Mouse (Mus musculus) regulatory T cell (primary cell): ENCODE data around the gene Rbm46.

Experiments
- in situ Hi-C: fragments of 300-600 bp; cut with MboI, MseI; formaldehyde crosslinking; loops from one replicate; pipeline ENCODE4 v1.15.1; 2025; ENCODE audit warnings: high pct_unique_total_duplicates

Rbm46 gene

DNA sequence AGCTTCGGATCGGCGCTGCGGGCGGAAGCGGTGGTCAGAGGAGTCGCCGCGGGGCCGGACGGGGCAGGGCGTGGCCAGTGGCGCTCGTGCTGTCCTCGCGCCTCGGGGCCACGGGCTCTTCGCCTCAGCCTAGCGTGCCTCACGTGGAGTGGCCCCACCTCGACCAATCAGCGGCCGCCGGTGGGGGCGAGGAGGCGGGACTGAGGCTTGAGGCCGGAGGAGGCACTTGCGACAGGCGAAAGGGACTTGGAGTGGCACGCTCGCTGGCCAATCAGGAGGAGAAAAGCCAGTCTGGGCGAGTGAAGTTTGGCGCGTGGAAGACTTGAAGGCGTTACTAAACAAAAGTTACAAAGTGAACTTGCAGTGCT, at the start of gene Rbm46:
TSS of gene Rbm46 (minus strand) at position 112 of the 368 bp plus-strand sequence.
- in situ Hi-C loops, result no loop called here

DNA sequence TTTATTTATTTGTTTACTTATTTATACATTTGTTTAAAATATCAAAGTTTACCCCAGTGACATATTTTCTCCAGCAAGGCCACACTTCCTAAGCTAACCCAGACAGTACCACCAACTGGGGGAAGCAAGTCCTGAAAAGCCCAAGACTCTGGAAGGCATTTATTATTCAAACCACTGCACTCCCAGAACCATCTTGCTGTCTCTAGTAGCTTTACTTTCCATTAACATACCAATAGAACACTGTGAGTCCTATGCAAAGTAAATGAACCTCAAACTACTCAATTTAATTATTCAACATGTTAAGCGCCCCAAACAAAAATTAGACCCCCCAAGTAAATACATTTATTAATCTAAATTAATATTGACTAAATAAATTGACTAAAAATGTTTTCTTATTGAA, 39.3 kb upstream of the Rbm46 start:
- in situ Hi-C loops, result no loop called here

DNA sequence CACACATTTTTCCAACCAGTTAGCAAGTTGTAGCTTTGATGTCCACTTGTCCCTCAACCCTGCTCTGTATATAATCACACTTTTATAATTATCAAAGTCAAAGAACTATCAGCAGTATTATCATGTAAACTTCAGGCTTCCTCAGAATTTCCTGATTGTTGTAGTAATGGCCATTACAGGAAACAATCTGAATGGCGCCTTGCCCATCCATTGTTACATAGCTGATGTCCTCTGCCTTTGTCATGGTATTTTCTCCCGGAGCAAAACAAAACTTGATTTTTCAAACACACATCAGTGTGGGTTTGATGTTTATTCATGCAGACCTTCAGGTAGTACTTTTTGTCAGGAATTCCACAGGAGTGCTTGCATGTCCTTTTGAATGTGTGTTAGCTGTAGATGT, 32.4 kb upstream of the Rbm46 start:
- in situ Hi-C loops, result no loop called here

DNA sequence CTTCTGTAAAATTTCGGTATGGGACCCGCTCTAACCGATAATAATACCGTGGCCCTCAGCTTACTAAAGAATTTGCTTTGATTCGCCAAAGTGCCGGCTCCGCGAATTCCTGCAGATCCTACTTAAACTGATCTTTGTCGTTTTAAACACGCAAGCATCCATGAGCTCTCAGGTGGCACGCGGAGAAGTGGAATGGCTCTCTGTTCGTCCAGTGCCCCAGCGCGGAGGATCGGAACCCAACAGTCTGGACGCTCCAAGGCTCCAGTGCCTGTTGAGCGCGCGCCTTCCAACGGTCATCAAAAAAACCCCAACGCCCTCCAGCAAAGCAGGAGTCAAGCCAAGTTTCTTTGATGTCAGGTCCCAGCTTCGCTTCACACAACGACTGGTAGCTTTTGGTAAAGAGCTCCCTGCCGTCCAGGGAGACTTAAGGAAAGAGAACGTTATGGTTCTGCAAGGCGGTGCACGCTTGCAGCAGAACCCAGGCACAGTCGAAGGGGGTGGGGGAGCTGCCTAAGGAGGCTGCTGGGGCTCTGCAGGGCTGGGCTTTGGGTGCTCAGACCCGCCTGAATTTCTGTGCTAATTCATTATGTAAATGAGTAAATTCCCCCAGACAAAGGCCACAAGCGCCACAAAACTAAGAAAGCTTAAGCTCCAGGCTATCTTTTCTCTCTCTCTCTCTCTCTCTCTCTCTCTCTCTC, 28.1 kb upstream of the Rbm46 start:
- in situ Hi-C loops, result no loop called here

DNA sequence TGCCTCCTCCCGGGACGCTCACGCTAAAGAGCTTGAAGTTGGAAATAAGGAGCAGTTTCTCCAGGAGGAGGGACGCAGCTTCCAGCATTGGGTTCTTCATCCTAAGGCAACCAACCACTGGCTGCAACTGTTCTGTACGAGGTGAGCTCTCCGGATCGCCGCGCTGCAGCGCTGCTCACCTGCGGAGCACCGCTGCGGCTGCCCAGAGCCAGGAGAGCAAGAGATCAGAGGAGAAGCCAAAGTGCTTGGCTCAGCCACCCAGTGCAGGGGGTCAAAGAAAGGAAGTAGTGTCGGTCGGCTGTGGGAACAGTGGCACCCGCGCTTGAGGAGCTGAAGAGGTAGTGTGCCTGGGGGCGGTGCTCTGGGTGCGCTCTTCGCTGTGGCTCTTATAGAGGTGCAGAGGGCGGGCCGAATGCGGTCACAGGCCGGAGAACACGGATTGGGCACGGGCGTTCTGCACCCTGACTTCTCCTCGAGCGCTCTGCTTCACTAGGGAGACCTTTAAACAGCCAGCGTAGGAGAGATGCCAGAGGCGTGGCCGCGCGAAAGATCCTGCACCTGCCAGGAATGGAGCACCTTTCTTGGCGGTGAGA, 27.4 kb upstream of the Rbm46 start, which contains the start of gene Lrat:
TSS of gene Lrat (minus strand) at position 361 of the 593 bp plus-strand sequence.
- in situ Hi-C loops, result no loop called here

DNA sequence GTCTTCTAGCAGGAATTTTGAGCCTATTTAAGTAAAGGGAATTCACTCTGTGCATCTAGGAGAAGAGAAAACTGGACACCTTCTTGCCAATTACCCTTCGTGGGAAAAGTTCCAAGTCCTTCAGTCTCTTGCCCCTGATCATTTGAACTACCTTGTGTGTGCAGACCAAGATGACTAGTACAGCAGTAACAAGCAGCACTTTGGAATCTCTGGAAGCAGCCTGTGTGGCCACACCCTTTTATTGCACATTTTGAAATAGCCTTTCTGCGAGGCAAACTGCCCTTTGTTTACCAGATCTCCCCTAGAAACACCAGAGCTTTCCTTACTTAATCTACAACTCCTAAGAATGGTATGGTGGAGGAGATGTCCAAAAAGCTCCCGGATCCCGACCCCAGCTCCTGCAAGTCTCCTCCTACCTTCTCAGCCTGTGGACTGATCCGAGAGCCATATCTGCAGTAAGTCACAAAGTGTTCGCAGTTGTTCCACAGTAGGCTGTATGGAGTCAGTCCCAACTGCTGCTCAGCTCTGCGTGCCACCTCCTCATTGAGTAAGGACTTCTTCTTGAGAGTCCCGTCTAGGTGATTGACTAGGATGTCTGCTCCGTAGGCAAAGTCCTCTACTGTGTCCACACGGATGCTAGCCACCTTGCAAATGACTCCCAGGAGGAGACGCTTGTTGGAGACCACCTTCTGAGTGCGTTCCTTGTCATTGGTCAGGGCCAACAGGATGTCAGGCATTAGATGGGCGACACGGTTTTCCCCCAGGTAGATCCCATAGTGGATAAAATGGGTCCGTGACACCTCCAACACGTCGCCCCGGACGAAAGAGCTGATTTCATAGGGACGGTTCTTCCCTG, 26.7 kb upstream of the Rbm46 start:
- in situ Hi-C loops, result no loop called here

DNA sequence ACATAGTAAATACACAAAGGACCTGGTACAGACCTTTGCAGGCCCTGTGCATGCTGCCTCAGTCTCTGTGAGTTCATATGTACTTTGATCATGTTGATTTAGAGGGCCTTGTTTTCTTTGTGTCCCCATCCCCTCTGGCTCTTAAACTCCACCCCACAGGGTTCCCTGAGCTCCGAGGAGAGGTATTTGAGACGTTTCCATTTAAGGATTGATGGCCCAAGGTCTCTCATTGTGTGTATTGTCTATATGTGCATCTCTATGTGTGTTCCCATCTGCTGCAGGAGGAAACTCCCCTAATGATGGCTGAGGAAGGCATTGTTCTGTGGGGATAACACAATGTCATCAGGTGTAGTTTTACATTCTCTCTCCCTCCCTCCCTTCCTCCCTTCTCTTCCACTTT, 12.6 kb upstream of the Rbm46 start:
- in situ Hi-C loops, result no loop called here

DNA sequence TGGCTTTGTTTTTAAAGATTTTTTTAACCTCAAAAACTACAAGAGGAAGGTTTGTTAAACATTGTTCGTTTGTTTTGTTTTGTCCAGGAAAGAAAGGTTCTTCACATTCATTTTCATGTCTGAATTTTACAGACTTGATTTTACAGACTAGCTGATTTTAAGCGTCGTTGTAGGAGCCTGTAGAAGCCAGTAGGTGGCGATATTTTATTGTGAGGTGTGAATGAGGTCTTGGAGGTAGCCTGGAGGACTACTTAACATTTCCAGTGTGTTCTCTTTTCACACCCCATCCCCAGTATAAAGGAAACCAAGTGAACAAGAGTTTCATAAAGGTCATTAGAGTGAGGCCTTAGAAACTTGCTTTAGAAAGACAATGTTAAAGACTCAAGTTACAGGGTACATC, 975 bp upstream of the Rbm46 start:
- in situ Hi-C loops, result no loop called here

DNA sequence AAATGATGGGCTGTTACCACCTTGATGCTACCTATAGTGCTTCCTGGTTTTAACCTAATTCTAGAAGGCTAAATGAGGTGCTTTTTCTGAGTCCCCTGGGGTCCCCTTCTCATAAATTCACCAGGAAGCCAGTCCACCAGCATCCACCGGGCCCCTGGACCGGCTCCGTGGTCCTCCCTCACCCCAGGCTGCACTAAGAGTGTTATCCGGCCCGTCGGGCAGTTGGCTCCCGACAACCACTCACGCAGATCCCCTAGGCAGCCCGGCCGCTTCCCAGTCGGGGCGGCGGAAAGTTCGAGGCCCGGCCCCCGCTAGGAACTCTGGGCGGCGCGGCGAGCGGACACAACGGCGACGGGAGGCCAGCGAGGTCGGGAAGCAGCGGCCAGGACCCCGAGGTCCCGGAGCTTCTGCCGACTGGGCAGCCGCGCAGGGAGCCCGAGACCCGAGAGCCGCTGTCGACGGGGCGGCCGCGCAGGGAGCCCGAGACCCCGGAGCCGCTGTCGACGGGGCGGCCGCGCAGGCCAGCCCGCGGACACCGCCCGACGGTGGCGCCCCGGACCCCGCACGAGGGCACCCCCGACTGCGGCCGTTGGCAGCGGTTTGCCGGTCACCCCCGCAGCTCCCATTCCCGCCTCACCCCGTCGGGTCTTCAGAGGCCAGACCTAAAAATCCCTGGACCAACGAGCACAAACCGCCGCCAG, 462 bp downstream of the Rbm46 start:
- in situ Hi-C loops, result no loop called here

DNA sequence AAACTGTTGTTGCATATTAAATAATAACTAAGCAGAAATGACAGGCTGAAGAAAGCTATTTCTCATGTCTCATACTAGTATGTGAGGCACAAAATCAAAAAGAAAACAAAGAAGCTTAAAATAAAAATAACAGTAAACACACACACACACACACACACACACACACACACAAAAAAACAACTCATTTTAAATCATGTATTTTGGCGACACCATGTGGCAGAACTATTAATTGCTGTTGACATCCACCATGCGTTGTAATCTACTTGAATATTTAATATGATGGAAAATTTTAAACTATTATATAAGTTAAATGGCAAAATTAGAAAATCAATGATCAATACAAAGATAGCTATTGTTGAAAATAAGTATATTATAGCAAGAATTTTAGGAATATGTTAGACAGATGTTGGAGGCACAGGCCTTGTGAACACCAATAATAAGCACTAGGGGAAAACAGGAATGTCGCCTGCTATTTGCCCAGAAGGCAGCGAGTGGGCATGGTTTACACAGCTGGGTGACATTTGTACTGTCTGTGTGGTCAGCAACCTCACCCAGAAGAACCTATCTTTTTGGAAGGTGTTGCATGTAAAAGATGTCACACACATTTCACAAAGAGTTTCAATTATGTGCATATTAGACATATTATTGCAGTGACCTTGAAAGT, 18.7 kb downstream of the Rbm46 start:
- in situ Hi-C loops, result loop anchor here (25.0 kb wide), 2 partner anchors 645 to 870 kb away; partner anchors contain the start of genes Asic5 and Tdo2

DNA sequence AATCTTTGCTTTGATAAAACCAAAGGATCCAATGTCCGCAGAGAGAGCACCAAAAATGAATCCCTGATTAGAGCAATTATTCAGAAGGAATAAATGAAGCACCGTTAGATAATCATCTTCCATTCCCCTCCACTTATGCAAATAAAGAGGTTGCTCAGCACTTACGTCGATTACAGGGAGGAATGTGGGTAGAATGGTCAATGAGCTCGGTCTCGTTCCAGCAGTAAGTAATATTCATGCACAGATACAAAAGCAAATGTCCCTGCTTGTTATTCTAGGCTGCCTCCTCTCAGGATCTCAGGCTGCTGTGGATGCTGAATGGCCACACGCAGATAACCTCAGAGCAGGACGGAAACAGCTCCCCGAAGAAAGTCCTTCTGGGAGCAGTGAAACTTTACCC, 51.1 kb downstream of the Rbm46 start:
- in situ Hi-C loops, result no loop called here

DNA sequence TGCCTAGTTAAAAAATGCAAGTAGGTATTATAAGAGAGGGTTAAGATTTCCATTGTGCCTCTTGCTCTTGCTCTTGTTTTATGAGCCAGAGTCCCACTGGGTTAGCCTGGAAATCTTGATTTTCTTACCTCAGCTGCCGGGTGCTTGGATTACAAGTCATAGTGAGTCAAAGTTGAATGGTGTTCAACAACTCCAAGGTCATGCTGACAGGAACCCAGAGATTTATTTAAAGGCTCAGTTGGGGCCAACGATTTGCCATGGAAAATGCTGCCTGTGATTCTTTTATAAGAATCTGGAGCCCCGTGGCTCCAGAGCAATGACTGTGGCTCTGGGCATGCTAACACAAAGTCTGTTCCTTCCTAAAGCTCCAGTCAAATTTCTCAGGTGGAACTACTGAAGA, 64.4 kb downstream of the Rbm46 start:
- in situ Hi-C loops, result no loop called here

DNA sequence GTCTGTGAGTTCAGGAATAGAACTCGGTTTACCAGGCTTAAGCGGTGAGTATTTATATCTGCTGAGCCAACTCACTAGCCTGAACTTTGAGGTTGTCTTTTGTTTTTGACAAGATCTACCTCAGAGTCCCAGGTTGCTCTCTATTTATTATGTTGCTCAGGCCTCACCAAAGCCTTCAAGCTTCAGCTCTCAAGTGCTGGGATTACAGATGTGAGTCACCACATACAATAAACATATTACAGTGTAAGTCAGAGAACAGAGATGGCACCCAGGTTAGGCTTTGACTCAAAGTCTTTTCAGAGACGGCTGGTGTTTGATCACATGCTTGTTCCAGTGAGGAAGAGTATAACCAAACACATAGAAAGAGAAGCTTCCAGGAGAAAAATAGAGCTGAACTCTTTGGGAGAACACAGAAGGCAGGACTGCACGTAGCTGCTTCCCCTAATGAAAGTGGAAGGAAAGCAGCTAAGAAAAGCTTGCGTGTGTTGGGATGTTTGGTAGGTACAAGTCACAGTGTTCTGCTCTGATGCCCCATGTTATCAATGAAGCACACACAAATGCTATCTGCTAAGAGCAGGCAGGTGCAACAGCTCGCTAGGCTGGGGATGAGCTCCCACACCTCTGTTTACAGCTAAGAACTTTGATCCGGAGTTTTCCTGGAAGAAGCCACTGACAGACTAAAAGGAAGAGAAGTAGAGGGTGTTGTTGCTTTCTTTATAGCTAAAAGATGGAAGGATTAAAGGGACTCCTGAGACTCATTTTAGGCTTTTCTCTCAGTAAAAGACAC, 65.8 kb downstream of the Rbm46 start:
- in situ Hi-C loops, result no loop called here

DNA sequence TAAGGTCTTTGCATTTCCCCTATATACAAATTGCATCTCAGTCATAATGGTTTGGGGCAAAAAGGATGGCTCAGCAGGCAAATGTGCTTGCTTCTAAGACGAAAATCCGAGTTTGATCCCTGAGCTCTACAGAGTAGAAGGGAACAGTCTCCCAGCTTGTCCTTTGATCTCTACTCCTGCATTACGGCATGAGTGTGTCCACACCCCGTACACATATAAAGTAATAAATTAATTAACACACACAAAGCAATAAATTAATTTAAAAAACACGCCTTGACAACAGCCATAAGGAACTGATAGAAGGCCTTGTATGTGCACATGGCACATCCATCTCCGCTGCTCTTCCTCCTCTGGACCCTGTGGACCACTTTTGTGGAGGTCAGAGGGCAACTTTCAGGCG, 66.5 kb downstream of the Rbm46 start:
- in situ Hi-C loops, result no loop called here

DNA sequence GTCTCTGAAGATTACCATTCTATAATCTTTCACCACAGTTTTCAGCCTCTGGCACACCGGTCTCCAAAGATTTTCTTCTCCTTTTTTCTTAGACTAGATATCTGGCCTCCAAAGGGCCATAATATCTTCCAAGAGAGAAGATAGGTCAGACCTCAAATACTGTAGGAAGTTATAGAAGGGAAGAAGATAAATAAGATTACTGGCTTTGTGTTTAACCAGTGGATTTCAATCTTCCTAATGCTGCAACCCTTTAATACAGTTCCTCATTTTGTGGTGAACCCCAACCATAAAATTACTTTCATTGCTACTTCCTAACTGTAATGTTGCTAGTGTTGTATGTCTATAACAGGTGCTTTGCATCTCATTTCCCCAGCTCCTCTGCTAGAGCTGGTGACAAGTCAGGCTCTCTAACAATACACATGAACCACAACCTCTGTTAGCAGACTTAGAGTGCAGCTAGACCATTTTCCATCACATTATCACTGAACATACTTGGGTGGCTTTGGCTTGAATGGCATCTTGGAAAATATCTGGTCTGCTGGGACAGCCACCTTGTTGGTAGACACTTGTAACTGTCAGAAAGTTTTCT, 67.9 kb downstream of the Rbm46 start:
- in situ Hi-C loops, result no loop called here

DNA sequence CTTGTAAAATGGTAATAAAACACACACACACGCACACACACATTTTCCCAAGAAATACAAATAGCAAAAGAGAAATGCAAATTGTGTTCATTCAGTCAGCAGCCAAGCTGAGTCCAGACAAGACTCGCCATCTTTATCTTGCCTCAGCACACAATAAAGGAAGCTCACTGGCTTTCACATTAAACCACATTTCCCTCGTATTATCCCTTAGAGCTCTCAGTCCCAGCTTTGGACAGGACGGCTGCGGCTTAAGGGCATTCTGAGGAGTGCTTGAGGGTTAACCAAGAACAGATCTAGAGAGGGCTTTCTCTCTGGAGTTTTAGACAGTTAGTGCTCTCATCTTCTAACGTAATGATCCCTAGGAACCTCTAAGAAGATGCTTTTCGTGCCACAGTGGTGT, 71.0 kb downstream of the Rbm46 start:
- in situ Hi-C loops, result no loop called here

DNA sequence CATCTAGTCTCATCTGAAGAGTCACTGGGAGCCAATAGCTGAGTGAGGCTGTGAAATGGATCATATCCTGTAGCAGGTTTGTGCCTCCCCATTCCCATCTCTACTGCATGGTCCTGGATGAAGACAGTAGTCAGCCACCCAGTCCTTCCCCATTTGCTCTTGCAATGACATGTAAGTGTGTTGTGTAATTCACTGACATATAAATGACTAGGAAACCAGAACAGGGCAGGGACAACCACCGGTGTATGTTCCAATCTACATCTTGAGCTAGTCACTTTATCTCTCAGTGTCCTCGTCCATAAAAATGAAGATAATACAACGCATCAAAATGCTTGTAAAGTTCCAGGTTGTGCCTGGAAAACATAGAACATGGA, 75.8 kb downstream of the Rbm46 start:
- in situ Hi-C loops, result no loop called here

DNA sequence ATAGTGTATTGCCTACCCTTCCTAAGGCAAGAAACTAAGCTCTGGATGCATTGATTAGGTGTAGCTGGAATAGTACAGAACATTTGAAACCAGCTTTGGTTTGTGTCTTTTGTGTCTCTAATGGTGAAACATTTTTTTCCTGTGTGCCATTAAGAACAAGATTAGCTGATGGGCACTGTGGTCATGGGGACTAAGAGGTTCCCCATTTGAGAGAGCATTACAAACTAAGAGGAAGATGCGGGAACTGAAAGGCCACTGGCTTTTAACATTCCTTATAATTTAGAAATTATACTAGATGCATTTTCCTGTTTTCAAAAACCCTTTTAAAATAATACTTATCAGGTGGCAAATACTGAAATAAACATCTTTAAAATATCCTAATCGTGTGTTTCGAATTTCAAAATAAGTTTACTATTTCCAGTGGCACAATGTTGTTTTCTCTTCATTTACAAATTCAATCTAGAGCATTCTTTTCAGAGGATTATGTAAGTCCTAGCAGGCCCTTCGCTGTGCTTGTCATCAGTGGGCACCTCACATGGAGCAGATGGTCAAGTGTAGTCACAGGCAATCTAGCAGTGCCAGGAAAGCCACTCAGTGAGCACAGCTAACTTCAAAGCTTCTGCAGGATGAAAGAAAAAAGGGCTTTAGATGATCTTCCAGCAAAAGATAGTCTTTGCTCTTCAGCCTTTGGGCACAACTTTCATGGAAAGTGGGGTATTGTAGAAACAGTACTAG, 76.4 kb downstream of the Rbm46 start:
- in situ Hi-C loops, result no loop called here

DNA sequence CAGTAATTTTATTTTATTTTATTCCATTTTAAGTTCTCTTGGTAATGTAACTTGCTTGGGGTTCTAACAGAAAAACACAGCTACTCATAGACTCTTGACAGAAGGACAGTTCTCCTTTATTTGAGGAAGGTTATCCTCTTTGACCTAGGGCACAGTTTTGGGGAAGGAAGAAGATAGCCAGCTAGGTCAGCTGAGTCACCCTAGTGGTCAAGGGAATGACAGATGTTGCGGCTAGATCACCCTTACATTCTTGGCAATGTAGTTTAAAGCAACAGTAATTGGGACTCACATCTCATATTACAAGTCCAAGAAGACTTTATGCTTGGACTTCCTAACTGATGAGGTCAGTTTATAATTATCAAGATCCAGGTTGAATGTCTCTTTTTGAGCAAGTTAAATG, 82.6 kb downstream of the Rbm46 start:
- in situ Hi-C loops, result no loop called here

DNA sequence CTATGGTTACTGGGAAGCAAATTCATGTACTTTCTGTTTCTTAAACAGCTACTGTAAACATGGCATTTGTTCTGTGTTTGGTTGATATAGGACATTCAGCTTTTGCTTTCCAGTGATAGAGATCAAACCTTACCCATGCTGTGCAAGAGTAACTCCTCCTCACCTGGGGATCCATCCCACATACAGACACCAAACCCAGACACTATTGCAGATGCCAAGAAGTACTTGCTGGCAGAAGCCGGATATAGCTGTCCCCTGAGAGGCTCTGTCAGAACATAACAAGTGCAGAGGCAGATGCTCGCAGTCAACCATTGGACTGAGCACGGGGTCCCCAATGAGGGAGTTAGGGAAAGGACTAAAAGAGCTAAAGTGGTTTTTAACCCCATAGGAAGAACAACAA, 84.6 kb downstream of the Rbm46 start:
- in situ Hi-C loops, result no loop called here
